Mouse (Mus musculus) liver, embryonic 11.5 days (tissue): Measurements from ENCODE around the gene Dyrk4. TPM values are rescaled to one million over a fixed set of nuclear protein-coding genes. Genes with fewer than 3 reads are reported as not detected.
A peak's percentile ranks its signal among the peaks of the same experiment; 100 is the strongest.

Experiments used
- ATAC-seq: fragments of 200-750 bp; cut with Nextera tagmentation; replicated peaks from 2 replicates; pipeline ENCODE4 v1.8.0; 2017; ENCODE audit warnings: moderate number of reproducible peaks, mild to moderate bottlenecking, moderate TSS enrichment, moderate library complexity; ENCODE audit not compliant: low FRiP score
- DNase-seq: peaks from one replicate; pipeline ENCODE4 v3.0.0-alpha.2; 2017; ENCODE audit warnings: low spot score
- H3K27ac ChIP-seq: fragments of 300-500 bp; sonication (generic); 2 replicates; pipeline ENCODE4 v1.5.1; 2014; ENCODE audit warnings: mild to moderate bottlenecking, low read depth, low read length, control low read depth
- H3K27me3 ChIP-seq: fragments of 300-500 bp; sonication (generic); replicated peaks from 2 replicates; pipeline ENCODE4 v1.6.1; 2014; ENCODE audit warnings: low read length, mixed read lengths; ENCODE audit not compliant: control insufficient read depth, insufficient read depth
- H3K36me3 ChIP-seq: fragments of 300-500 bp; sonication (generic); 2 replicates; pipeline ENCODE4 v1.6.1; 2014; ENCODE audit warnings: mild to moderate bottlenecking, low read length, moderate library complexity, mixed read lengths; ENCODE audit not compliant: control insufficient read depth, insufficient read depth
- H3K4me1 ChIP-seq: fragments of 300-500 bp; sonication (generic); replicated peaks from 2 replicates; pipeline ENCODE4 v1.6.1; 2014; ENCODE audit warnings: low read length, mixed read lengths; ENCODE audit not compliant: control insufficient read depth, insufficient read depth
- H3K4me2 ChIP-seq: fragments of 300-500 bp; sonication (generic); 2 replicates; pipeline ENCODE4 v1.6.1; 2014; ENCODE audit warnings: mild to moderate bottlenecking, control low read depth, moderate library complexity
- H3K4me3 ChIP-seq: fragments of 300-500 bp; sonication (generic); 2 replicates; pipeline ENCODE4 v1.5.1; 2014; ENCODE audit warnings: low read depth, low read length, control low read depth
- H3K9ac ChIP-seq: fragments of 300-500 bp; sonication (generic); 2 replicates; pipeline ENCODE4 v1.6.1; 2014; ENCODE audit warnings: low read depth, low read length, control low read depth
- H3K9me3 ChIP-seq: fragments of 300-500 bp; sonication (generic); 2 replicates; pipeline ENCODE4 v1.6.1; 2016; ENCODE audit warnings: low read length, inconsistent platforms, mixed read lengths; ENCODE audit not compliant: control insufficient read depth
- WGBS: fragments of 180-500 bp; shearing (Covaris S2); extraction: QIAGEN DNeasy Blood & Tissue Kit; methylation state at CpG from one replicate; pipeline ENCODE4 v1.1.7; 2014; 5-methylcytosine and 5-hydroxymethylcytosine counted together
- polyA plus RNA-seq: library from polyadenylated mRNA; unstranded; fragments of >200 nt; fragmentation: Nextera tagmentation; extraction: Ambion mirVana; gene quantifications from 2 replicates; pipeline ENCODE4 v1.2.1, GENCODE M21; 2014

The Dyrk4 gene
- not detected in 2 replicates for polyA plus RNA-seq

- no peaks in the 10 kb centered on the region for H3K9me3 ChIP-seq
- DNase-seq (peak; percentile 39), ATAC-seq (peak; percentile 55)
- no peak within 1 kb of the TSS for H3K27ac ChIP-seq
- WGBS, result 19% methylated on average over 21 of the region's 21 CpGs
- H3K36me3 ChIP-seq, result peaks cover 24% of the 10 kb centered on the region
- no peaks in the 10 kb centered on the region for H3K27me3 ChIP-seq
- H3K9ac ChIP-seq, result no peak within 1 kb of the TSS
- H3K4me2 ChIP-seq, result peak within 1 kb of the TSS; percentile 12
- no peaks in the 10 kb centered on the region for H3K4me1 ChIP-seq
- no peak within 1 kb of the TSS for H3K4me3 ChIP-seq
Observed at GRCm38 (mm10) chr6:126921111-126921881, at the start of gene Dyrk4. Gene Dyrk4 (minus strand): TSS chr6:126921839.

GRCm38 (mm10) chr6:126966241-126967026 lies 44.8 kb upstream of the Dyrk4 start:
- Histone ChIP-seq H3K36me3 (no peaks in the 10 kb centered on the region), H3K27ac (no peak overlapping the region), H3K4me2 (no peak overlapping the region), H3K9ac (no peak overlapping the region), H3K27me3 (no peaks in the 10 kb centered on the region), H3K9me3 (no peaks in the 10 kb centered on the region), H3K4me3 (no peak overlapping the region), H3K4me1 (no peaks in the 10 kb centered on the region; the same call in 1 of the 2 replicates)
- ATAC-seq (no peak), DNase-seq (no peak)
- 80% methylated on average over 14 of the region's 14 CpGs for WGBS

DNA sequence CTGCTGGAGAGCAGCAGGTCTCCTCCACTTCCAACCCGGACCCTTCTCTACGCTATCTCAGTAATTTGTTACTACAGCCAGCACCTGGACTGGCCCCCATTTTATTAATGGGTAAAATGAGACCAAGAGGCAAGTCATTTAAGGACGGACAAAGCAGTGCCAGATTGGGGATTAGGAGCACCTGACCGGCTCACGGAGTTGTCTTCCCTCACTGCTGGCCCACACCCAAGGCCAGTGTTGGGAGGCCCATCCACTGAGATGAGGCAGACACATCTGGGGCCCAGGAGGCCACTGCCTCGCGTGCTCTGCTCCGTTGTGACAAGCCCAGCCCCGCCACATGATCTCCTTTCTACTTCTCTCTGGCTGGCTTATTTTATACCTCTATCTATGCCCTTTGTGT lies 41.8 kb upstream of the Dyrk4 start:
- WGBS, result 82% methylated on average over 9 of the region's 9 CpGs
- Histone ChIP-seq H3K4me2 (no peak overlapping the region), H3K27ac (no peak overlapping the region), H3K4me3 (no peak overlapping the region), H3K4me1 (no peaks in the 10 kb centered on the region; the same call in 1 of the 2 replicates), H3K9me3 (no peaks in the 10 kb centered on the region), H3K27me3 (no peaks in the 10 kb centered on the region), H3K9ac (no peak overlapping the region), H3K36me3 (no peaks in the 10 kb centered on the region)
- no peak for ATAC-seq
- DNase-seq, result no peak

DNA sequence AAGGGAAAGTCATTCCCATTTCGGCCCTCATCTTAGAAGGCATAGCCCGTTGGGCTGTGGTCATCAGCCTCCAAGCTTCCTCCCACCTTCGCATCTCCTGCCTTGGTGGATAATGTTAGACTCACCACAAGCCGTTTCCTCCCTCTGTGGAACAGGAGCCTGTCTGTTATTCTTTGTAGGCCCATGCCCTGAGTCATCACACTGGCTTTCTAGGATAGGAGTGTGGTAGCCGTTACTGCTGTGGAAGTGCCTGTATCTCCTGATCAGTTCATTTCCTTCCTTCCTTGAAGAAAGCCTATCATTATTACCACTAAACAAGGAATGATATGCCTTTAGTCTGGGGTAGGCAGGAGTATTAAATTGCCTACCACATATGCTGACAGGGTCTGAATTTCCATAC lies 41.1 kb upstream of the Dyrk4 start:
- no peaks in the 10 kb centered on the region; the same call in 1 of the 2 replicates for H3K4me1 ChIP-seq
- 50% methylated on average over 5 of the region's 5 CpGs for WGBS
- ATAC-seq, result 0 out of 2 replicates have a peak, but pooled peaks have one; percentile 56

DNA sequence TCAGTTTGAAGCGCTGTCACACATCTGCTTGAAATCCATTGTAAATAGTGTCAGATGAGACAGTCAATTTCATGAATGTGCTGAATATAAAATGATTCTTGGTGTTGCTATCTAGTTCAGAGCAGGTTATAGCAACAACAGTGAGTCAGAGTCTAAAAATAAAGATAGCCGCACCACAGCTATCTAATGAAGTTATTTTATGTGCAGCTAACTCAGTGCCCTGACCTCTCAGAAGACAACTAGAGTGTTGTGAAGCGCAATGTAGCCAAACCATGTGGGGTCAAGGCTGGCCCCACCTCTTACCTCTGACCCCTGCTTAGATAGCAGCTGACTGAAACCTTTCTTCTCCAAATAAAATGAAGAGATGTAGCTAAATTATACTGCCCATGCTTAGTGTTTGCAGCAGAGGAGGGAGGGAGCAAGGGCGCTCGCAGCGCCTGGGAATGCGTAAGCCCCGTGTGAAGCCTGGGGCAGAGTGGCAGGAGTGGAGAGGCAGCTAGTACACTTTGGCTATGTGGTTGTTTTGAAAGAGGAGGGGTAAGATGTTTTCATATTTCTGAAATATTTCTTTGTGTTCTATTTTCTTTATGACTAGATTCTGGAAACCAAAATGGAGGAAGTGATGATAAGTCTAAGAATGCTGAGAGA lies 39.9 kb upstream of the Dyrk4 start:
- 84% methylated on average over 8 of the region's 8 CpGs for WGBS
- Histone ChIP-seq H3K36me3 (no peaks in the 10 kb centered on the region; the same call in 1 of the 2 replicates), H3K27me3 (no peaks in the 10 kb centered on the region), H3K4me1 (no peaks in the 10 kb centered on the region; the same call in 1 of the 2 replicates), H3K4me3 (no peak overlapping the region), H3K27ac (no peak overlapping the region), H3K4me2 (no peak overlapping the region), H3K9ac (no peak overlapping the region), H3K9me3 (no peaks in the 10 kb centered on the region)
- DNase-seq (no peak), ATAC-seq (no peak)

More for the DNA sequence above, 41.1 kb upstream of the Dyrk4 start:
- Histone ChIP-seq H3K9me3 (no peaks in the 10 kb centered on the region), H3K4me2 (no peak overlapping the region), H3K36me3 (no peaks in the 10 kb centered on the region), H3K4me3 (no peak overlapping the region), H3K27me3 (no peaks in the 10 kb centered on the region), H3K27ac (no peak overlapping the region), H3K9ac (no peak overlapping the region)
- DNase-seq, result no peak

DNA sequence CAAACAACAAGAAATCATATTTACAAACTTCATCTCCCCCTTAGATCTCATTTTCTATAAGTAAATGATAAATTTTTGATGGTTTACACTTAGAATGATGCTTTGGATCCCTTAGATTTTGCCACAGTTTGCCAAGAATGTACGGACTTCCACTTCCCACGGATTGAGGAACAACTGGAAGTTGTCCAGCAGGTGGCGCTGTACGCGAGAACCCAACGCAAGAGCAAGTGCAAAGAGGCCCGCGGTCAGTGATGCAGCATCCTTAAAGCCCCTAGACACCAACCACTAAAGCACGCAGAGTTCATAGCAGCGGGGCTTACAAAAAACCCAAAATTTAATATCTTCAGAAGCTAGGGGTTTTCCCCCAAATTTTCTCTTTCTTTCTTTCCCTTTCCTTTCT lies 34.1 kb upstream of the Dyrk4 start:
- DNase-seq (peak; percentile 68), ATAC-seq (no peak)
- no peaks in the 10 kb centered on the region for H3K27me3 ChIP-seq
- H3K4me3 ChIP-seq, result no peak overlapping the region
- no peak overlapping the region for H3K4me2 ChIP-seq
- 12% methylated on average over 10 of the region's 10 CpGs for WGBS
- no peaks in the 10 kb centered on the region for H3K9me3 ChIP-seq
- no peaks in the 10 kb centered on the region; the same call in 1 of the 2 replicates for H3K36me3 ChIP-seq
- H3K27ac ChIP-seq, result no peak overlapping the region
- no peak overlapping the region for H3K9ac ChIP-seq
- no peaks in the 10 kb centered on the region for H3K4me1 ChIP-seq

DNA sequence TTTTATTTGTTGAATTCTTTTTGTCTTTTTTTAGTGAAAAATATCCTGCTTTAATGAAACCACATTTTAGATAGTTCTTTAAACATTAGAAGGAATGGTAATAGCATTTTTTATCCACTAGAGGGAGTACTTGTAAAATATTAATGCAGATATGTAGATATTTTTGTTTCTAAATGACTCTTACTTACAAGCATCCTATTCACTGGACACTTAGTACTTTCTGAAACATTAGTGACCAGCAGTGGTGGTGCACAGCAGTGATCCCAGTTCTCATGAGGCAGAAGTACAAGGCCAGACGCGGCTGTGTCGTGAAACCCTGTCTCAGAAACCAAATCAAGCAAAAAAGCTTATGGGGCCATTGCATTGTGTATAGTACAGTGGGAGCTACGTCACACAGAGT lies 26.7 kb upstream of the Dyrk4 start:
- DNase-seq, result peak; percentile 30
- H3K36me3 ChIP-seq, result 0 out of 2 replicates have a peak, but pooled peaks cover 2% of the 10 kb centered on the region

GRCm38 (mm10) chr6:126940451-126940850 lies 18.8 kb upstream of the Dyrk4 start:
- Histone ChIP-seq H3K36me3 (no peaks in the 10 kb centered on the region), H3K27ac (no peak overlapping the region), H3K4me3 (peak overlapping the region; percentile 81), H3K4me1 (peaks cover 4% of the 10 kb centered on the region), H3K27me3 (no peaks in the 10 kb centered on the region), H3K9me3 (no peaks in the 10 kb centered on the region), H3K4me2 (peak overlapping the region; percentile 73), H3K9ac (peak overlapping the region; percentile 47)
- no peak for ATAC-seq
- WGBS, result 2% methylated on average over 5 of the region's 5 CpGs
- no peak for DNase-seq

More for the DNA sequence above, 26.7 kb upstream of the Dyrk4 start:
- Histone ChIP-seq H3K9ac (no peak overlapping the region), H3K9me3 (no peaks in the 10 kb centered on the region), H3K4me3 (no peak overlapping the region), H3K27ac (no peak overlapping the region), H3K4me1 (no peaks in the 10 kb centered on the region), H3K4me2 (no peak overlapping the region), H3K27me3 (no peaks in the 10 kb centered on the region)
- WGBS, result 92% methylated on average over 4 of the region's 4 CpGs
- ATAC-seq, result no peak
